Mouse (Mus musculus): ENCODE measurements around the gene Cstf3. TPM values are rescaled to one million over a fixed set of nuclear protein-coding genes. Genes with fewer than 3 reads are reported as not detected.

The Cstf3 gene
- polyA plus RNA-seq, 1 experiment from 2014 or later: 42.8 TPM

DNA sequence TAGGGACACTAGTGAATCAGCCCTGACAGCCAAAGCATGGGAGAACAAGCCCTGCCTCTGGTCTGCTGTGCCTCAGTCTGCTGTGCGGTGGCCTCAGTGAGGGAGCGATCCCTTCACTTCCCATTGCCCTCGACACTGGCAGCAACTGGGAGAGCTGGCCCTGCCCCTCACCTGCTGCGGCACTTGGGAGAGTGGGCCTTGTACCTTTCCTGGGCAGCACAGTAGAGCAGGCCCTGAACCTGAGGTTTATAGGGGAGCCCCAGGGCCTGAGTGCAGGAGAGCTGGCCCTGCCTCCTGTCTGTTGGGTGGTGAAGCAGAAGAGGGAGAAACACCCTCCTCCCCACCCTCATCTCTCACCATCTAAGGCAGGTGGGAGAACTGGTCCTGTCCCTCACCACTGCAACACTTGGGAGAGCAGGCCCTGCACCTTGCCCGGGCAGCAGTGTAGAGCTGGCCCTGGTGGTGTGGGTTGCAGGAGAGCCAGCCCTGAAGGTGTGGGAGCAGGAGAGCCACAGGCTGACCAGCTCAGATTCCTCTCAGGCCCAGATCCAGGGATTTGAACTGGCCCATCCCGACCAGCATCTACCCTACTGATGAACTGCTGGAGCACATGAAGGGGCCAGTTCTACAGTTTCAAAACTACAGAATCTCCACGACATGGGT, 10.4 kb upstream of the Cstf3 start:
- H3K27ac ChIP-seq: no peak overlapping the region
- H3K9me3 ChIP-seq (replicated peaks; ENCODE audit: low read length): no peaks in the 10 kb centered on the region
- no peak overlapping the region for H3K9ac ChIP-seq (ENCODE audit: low read depth, low read length)
- no peak overlapping the region for H3K4me2 ChIP-seq (ENCODE audit: low read length)
- TF ChIP-seq CTCF (IDR thresholded peaks at IDR 0.05; ENCODE audit: low read depth): no peak
- DNase-seq (ENCODE audit: low spot score) (no peak), ATAC-seq (replicated peaks; ENCODE audit: low FRiP score, low read depth) (peak; percentile 36; the same call in 1 of the 2 replicates)
- H3K4me3 ChIP-seq (replicated peaks; ENCODE audit: low read depth, low read length): no peak overlapping the region
- no peaks in the 10 kb centered on the region for H3K27me3 ChIP-seq (ENCODE audit: insufficient read depth, low read length)
- WGBS: 73% methylated on average over 7 of the region's 7 CpGs
- no peaks in the 10 kb centered on the region for H3K4me1 ChIP-seq (replicated peaks; ENCODE audit: insufficient read depth, low read length)
- no peaks in the 10 kb centered on the region for H3K36me3 ChIP-seq (ENCODE audit: insufficient read depth, low read length)

DNA sequence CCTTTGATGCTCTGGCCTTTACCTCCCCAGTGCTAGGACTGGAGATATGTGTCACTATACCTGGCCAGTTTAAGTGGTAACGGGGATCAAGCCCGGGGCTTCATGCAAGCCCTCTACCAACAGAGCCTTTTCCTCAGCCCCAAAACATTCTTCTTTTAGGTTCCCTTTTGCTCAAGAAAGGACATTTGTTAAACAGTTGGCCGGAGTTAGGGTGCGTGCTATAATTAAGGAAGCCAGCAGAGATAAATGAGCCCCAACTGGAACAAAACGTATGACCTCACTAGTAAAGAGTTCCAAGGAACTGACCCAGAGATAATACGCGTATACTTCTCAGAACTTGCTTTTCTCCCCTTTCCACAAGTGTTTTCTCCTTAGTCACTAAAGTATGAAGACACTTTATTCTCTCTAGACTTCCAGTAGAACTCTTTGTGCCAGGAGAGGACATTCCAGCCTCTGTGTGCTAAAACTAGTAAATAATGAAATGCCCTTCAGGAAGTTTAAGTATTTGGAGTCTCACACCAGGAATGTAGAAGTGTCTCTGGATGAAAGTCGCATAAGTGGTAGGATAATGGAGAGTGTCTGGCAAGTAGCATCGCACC, 8.9 kb upstream of the Cstf3 start:
- H3K4me2 ChIP-seq (ENCODE audit: low read length): no peak overlapping the region
- ATAC-seq (replicated peaks; ENCODE audit: low FRiP score, low read depth): no peak
- DNase-seq (ENCODE audit: low spot score): peak; percentile 13
- no peak for TF ChIP-seq CTCF (IDR thresholded peaks at IDR 0.05; ENCODE audit: low read depth)
- H3K36me3 ChIP-seq (ENCODE audit: insufficient read depth, low read length): no peaks in the 10 kb centered on the region
- H3K9me3 ChIP-seq (replicated peaks; ENCODE audit: low read length): no peaks in the 10 kb centered on the region
- H3K4me3 ChIP-seq (replicated peaks; ENCODE audit: low read depth, low read length): no peak overlapping the region
- H3K27me3 ChIP-seq (ENCODE audit: insufficient read depth, low read length): no peaks in the 10 kb centered on the region
- no peak overlapping the region for H3K9ac ChIP-seq (ENCODE audit: low read depth, low read length)
- H3K27ac ChIP-seq: no peak overlapping the region
- no peaks in the 10 kb centered on the region for H3K4me1 ChIP-seq (replicated peaks; ENCODE audit: insufficient read depth, low read length)
- 64% methylated on average over 9 of the region's 9 CpGs for WGBS

DNA sequence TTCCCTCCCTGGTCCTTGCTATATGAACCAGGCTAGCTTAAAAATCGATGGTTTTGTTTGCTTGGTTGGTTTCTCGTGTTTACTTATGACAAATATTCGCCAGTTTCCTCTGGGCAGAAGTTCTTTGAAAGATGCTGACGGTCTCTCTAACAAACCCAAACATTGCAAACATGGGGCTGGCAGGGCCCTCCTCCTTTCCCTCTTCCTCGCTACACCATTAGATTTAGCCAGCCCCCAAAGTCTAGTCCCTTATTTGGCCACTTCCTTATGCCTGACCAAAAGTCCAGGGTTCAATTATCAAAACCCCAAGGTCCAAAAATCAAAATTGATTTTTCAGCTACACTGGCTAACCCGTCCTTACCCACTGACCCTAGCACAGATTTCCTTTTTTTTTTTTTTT, 7.3 kb upstream of the Cstf3 start:
- DNase-seq (ENCODE audit: low spot score): no peak

DNA sequence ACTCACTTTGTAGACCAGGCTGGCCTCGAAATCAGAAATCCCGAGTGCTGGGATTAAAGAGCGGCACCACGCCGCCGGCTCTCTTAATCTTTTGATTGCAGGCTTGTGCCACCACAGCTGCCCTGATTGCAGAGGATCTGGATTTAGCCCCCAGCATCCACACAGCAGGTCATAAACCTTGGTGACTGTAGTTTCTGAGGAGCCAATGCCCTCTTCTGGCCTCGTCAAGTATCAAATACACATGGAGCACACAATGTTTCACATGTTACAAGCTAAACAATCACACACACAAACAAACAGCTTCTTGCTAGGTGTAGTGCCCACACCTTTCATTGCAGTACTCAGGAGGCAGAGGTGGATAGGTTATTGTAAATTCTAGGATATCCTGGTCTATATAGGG, 6.1 kb upstream of the Cstf3 start:
- DNase-seq (ENCODE audit: low spot score) (no peak), ATAC-seq (replicated peaks; ENCODE audit: low FRiP score, low read depth) (no peak)
- Histone ChIP-seq H3K4me2 (ENCODE audit: low read length) (no peak overlapping the region), H3K36me3 (ENCODE audit: insufficient read depth, low read length) (no peaks in the 10 kb centered on the region), H3K27me3 (ENCODE audit: insufficient read depth, low read length) (no peaks in the 10 kb centered on the region), H3K4me1 (replicated peaks; ENCODE audit: insufficient read depth, low read length) (no peaks in the 10 kb centered on the region), H3K27ac (no peak overlapping the region), H3K4me3 (replicated peaks; ENCODE audit: low read depth, low read length) (no peak overlapping the region), H3K9ac (ENCODE audit: low read depth, low read length) (no peak overlapping the region), H3K9me3 (replicated peaks; ENCODE audit: low read length) (no peaks in the 10 kb centered on the region)
- 81% methylated on average over 7 of the region's 7 CpGs for WGBS
- TF ChIP-seq CTCF (IDR thresholded peaks at IDR 0.05; ENCODE audit: low read depth): peak; percentile 21; the same call in 1 of the 2 replicates

More for the DNA sequence above, 7.3 kb upstream of the Cstf3 start:
- no peaks in the 10 kb centered on the region for H3K9me3 ChIP-seq (replicated peaks; ENCODE audit: low read length)
- H3K4me2 ChIP-seq (ENCODE audit: low read length): no peak overlapping the region
- H3K27me3 ChIP-seq (ENCODE audit: insufficient read depth, low read length): no peaks in the 10 kb centered on the region
- H3K27ac ChIP-seq: no peak overlapping the region
- WGBS: 67% methylated on average over 6 of the region's 6 CpGs
- H3K9ac ChIP-seq (ENCODE audit: low read depth, low read length): no peak overlapping the region
- H3K4me1 ChIP-seq (replicated peaks; ENCODE audit: insufficient read depth, low read length): no peaks in the 10 kb centered on the region
- H3K36me3 ChIP-seq (ENCODE audit: insufficient read depth, low read length): no peaks in the 10 kb centered on the region
- ATAC-seq (replicated peaks; ENCODE audit: low FRiP score, low read depth): no peak
- no peak for TF ChIP-seq CTCF (IDR thresholded peaks at IDR 0.05; ENCODE audit: low read depth)
- no peak overlapping the region for H3K4me3 ChIP-seq (replicated peaks; ENCODE audit: low read depth, low read length)

DNA sequence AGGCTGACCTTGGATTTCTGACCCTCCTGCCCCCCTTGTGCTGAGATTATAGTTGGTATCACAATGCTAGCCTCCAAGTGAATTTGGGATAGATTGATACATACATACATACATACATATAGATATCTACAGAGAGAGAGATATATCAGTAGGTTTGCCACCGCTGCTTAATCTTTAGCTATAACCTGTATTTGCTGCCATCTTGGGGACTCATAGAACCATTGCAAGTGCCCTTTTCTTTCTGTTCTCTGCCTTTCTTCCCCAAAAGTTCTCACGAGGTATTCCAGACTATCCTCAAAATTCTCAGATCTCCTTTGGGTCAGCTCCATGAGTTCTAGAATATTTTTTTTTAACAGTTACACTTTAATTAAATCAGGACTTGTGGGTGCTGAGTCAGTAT, 4.7 kb upstream of the Cstf3 start:
- WGBS: 42% methylated on average over 2 of the region's 2 CpGs
- H3K9ac ChIP-seq (ENCODE audit: low read depth, low read length): no peak overlapping the region
- DNase-seq (ENCODE audit: low spot score): peak; percentile 81

DNA sequence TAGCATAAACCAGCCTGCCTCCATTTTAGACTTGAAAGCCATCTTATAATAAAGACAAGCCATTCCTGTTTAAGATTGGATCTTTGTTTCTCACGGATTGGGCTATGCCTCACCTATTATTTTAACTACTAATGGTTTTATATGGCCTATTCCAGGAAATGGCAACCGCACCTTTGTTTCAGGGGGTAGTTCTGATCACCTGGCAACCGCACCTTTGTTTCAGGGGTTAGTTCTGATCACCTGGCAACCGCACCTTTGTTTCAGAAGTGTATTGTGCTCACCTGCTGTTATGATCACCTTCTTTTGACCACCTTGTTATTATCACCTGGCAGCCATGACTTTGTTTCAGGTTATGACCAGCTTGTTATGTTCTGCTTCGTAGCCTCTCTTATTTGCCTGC, 1.8 kb upstream of the Cstf3 start:
- WGBS: 92% methylated on average over 5 of the region's 5 CpGs
- no peak for TF ChIP-seq CTCF (IDR thresholded peaks at IDR 0.05; ENCODE audit: low read depth)
- no peak overlapping the region for H3K27ac ChIP-seq
- no peak overlapping the region for H3K4me2 ChIP-seq (ENCODE audit: low read length)
- DNase-seq (ENCODE audit: low spot score) (no peak), ATAC-seq (replicated peaks; ENCODE audit: low FRiP score, low read depth) (no peak)
- H3K9ac ChIP-seq (ENCODE audit: low read depth, low read length): no peak overlapping the region
- H3K4me1 ChIP-seq (replicated peaks; ENCODE audit: insufficient read depth, low read length): peaks cover 6% of the 10 kb centered on the region
- H3K4me3 ChIP-seq (replicated peaks; ENCODE audit: low read depth, low read length): no peak overlapping the region
- H3K27me3 ChIP-seq (ENCODE audit: insufficient read depth, low read length): no peaks in the 10 kb centered on the region
- H3K36me3 ChIP-seq (ENCODE audit: insufficient read depth, low read length): no peaks in the 10 kb centered on the region
- no peaks in the 10 kb centered on the region for H3K9me3 ChIP-seq (replicated peaks; ENCODE audit: low read length)

More for the DNA sequence above, 4.7 kb upstream of the Cstf3 start:
- no peak for ATAC-seq (replicated peaks; ENCODE audit: low FRiP score, low read depth)
- H3K9me3 ChIP-seq (replicated peaks; ENCODE audit: low read length): no peaks in the 10 kb centered on the region
- H3K4me2 ChIP-seq (ENCODE audit: low read length): no peak overlapping the region
- H3K36me3 ChIP-seq (ENCODE audit: insufficient read depth, low read length): no peaks in the 10 kb centered on the region
- H3K27me3 ChIP-seq (ENCODE audit: insufficient read depth, low read length): no peaks in the 10 kb centered on the region
- H3K4me1 ChIP-seq (replicated peaks; ENCODE audit: insufficient read depth, low read length): no peaks in the 10 kb centered on the region
- no peak overlapping the region for H3K27ac ChIP-seq
- TF ChIP-seq CTCF (IDR thresholded peaks at IDR 0.05; ENCODE audit: low read depth): peak; percentile 68
- H3K4me3 ChIP-seq (replicated peaks; ENCODE audit: low read depth, low read length): no peak overlapping the region
